Mouse (Mus musculus) limb, embryonic 15.5 days (tissue): ENCODE results near the gene Desi2. TPM values are rescaled to one million over a fixed set of nuclear protein-coding genes. Genes with fewer than 3 reads are reported as not detected.
"Not testable (repeated sequence)": the region's sequence is repeated elsewhere in the genome, so short reads cannot be mapped to it uniquely, and the experiment has no call there.

ENCODE experiments used
- ATAC-seq: fragments of 200-750 bp; cut with Nextera tagmentation; 2 replicates; pipeline ENCODE4 v1.8.0; 2017; ENCODE audit warnings: low read depth, moderate TSS enrichment; ENCODE audit not compliant: insufficient number of reproducible peaks, low FRiP score, low TSS enrichment
- H3K27ac ChIP-seq: fragments of 300-500 bp; sonication (generic); 2 replicates; pipeline ENCODE4 v1.5.1; 2015; ENCODE audit warnings: moderate library complexity, mild to moderate bottlenecking, inconsistent platforms
- H3K27me3 ChIP-seq: fragments of 300-500 bp; sonication (generic); 2 replicates; pipeline ENCODE4 v1.6.1; 2015; ENCODE audit warnings: inconsistent platforms
- H3K36me3 ChIP-seq: fragments of 300-500 bp; sonication (generic); 2 replicates; pipeline ENCODE4 v1.6.1; 2015; ENCODE audit warnings: inconsistent platforms
- H3K4me1 ChIP-seq: fragments of 300-500 bp; sonication (generic); 2 replicates; pipeline ENCODE4 v1.6.1; 2015; ENCODE audit warnings: inconsistent platforms
- H3K4me2 ChIP-seq: fragments of 300-500 bp; sonication (generic); 2 replicates; pipeline ENCODE4 v1.6.1; 2015; ENCODE audit warnings: mild to moderate bottlenecking, inconsistent platforms
- H3K4me3 ChIP-seq: fragments of 300-500 bp; sonication (generic); 2 replicates; pipeline ENCODE4 v1.5.1; 2015; ENCODE audit warnings: mild to moderate bottlenecking, inconsistent platforms
- H3K9ac ChIP-seq: fragments of 300-500 bp; sonication (generic); 2 replicates; pipeline ENCODE4 v1.6.1; 2015; ENCODE audit warnings: inconsistent platforms
- H3K9me3 ChIP-seq: fragments of 300-500 bp; sonication (generic); 2 replicates; pipeline ENCODE4 v1.6.1; 2016; ENCODE audit warnings: inconsistent platforms
- WGBS: fragments of 180-500 bp; shearing (Covaris S2); methylation state at CpG from one replicate; pipeline ENCODE4 v1.1.7; 2015; 5-methylcytosine and 5-hydroxymethylcytosine counted together
- polyA plus RNA-seq: library from polyadenylated mRNA; unstranded; fragments of >200 nt; fragmentation: Nextera tagmentation; extraction: Ambion mirVana; gene quantifications from 2 replicates; pipeline ENCODE4 v1.2.1, GENCODE M21; 2015

Desi2 gene
- polyA plus RNA-seq, 1 experiment from 2014 or later, result 26.2 TPM

GRCm38 (mm10) chr1:178219166-178220077 lies 32.2 kb downstream of the Desi2 start:
- Histone ChIP-seq H3K27me3 (no peaks in the 10 kb centered on the region), H3K4me3 (no peak overlapping the region), H3K4me2 (no peak overlapping the region), H3K9me3 (no peaks in the 10 kb centered on the region), H3K9ac (no peak overlapping the region), H3K4me1 (no peaks in the 10 kb centered on the region), H3K27ac (no peak overlapping the region), H3K36me3 (peaks cover 2% of the 10 kb centered on the region)
- no peak for ATAC-seq
- WGBS, result 70% methylated on average over 5 of the region's 5 CpGs

GRCm38 (mm10) chr1:178228888-178229287 lies 41.7 kb downstream of the Desi2 start:
- not testable (repeated sequence) for H3K4me1 ChIP-seq, H3K27me3 ChIP-seq, H3K4me2 ChIP-seq, ATAC-seq, H3K9ac ChIP-seq, H3K27ac ChIP-seq, H3K4me3 ChIP-seq
- 90% methylated on average over 4 of the region's 4 CpGs for WGBS
- Histone ChIP-seq H3K9me3 (peaks cover 21% of the 10 kb centered on the region), H3K36me3 (peaks cover 48% of the 10 kb centered on the region)

DNA sequence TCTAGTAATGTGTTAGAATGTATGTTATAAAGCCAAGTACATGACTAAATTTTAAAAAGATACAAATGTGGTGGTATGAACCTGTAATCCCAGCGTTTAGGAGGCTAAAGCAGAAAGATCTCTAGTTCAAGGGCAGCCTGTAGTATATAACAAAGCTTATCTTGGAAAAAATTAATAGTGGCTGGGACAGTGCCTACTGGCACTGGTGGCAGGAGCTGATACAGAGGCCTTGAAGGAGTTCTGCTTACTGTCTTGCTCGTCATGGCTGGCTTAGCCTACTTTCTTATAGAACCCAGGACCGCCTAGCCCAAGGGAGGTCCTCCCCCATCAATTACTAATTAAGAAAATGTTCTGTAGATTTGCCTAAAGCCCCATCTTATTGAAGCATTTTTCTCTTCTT lies 46.9 kb downstream of the Desi2 start:
- no peak for ATAC-seq
- Histone ChIP-seq H3K4me1 (no peaks in the 10 kb centered on the region), H3K4me3 (no peak overlapping the region), H3K9me3 (no peaks in the 10 kb centered on the region), H3K36me3 (peaks cover 3% of the 10 kb centered on the region; the same call in 1 of the 2 replicates), H3K27me3 (no peaks in the 10 kb centered on the region), H3K27ac (no peak overlapping the region), H3K9ac (no peak overlapping the region), H3K4me2 (no peak overlapping the region)
- WGBS, result 85% methylated on average over 3 of the region's 3 CpGs

GRCm38 (mm10) chr1:178235919-178236466 lies 48.8 kb downstream of the Desi2 start:
- WGBS, result 72% methylated on average over 2 of the region's 2 CpGs
- Histone ChIP-seq H3K27ac (no peak overlapping the region), H3K9ac (no peak overlapping the region), H3K4me2 (no peak overlapping the region), H3K4me1 (no peaks in the 10 kb centered on the region), H3K36me3 (no peaks in the 10 kb centered on the region), H3K9me3 (no peaks in the 10 kb centered on the region), H3K27me3 (no peaks in the 10 kb centered on the region), H3K4me3 (no peak overlapping the region)
- ATAC-seq, result no peak

DNA sequence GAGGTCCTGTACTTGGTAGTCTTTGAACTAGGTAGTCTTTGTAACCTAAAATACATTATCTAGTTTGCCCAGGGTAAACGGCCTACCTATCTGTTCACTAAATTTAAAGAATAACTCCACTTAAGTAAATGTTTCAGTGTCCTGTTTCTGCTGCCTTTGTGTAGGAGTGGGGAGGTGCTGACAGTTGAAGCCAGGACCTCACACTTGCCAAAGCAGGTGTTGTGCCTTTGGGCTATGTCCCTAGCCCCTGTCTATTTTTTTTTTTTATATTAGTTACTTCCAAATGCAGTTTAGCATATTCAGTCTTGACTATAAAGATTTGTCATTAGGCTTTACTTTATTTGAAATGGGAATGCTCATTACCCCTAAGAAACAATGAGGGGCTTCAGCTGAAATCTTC lies 51.5 kb downstream of the Desi2 start:
- H3K9me3 ChIP-seq, result no peaks in the 10 kb centered on the region
- H3K4me3 ChIP-seq, result no peak overlapping the region
- peaks cover 5% of the 10 kb centered on the region; the same call in 1 of the 2 replicates for H3K36me3 ChIP-seq
- no peak overlapping the region for H3K4me2 ChIP-seq
- H3K27me3 ChIP-seq, result no peaks in the 10 kb centered on the region
- H3K4me1 ChIP-seq, result no peaks in the 10 kb centered on the region
- no peak overlapping the region for H3K27ac ChIP-seq
- ATAC-seq, result no peak
- 78% methylated on average over 1 of the region's 1 CpGs for WGBS
- no peak overlapping the region for H3K9ac ChIP-seq

GRCm38 (mm10) chr1:178241884-178242508 lies 54.8 kb downstream of the Desi2 start:
- no peak for ATAC-seq
- H3K4me2 ChIP-seq, result no peak overlapping the region
- H3K36me3 ChIP-seq, result peaks cover 19% of the 10 kb centered on the region
- no peak overlapping the region for H3K9ac ChIP-seq
- no peak overlapping the region for H3K4me3 ChIP-seq
- H3K4me1 ChIP-seq, result no peaks in the 10 kb centered on the region
- no peak overlapping the region for H3K27ac ChIP-seq
- 98% methylated on average over 1 of the region's 1 CpGs for WGBS
- H3K27me3 ChIP-seq, result no peaks in the 10 kb centered on the region
- no peaks in the 10 kb centered on the region for H3K9me3 ChIP-seq

DNA sequence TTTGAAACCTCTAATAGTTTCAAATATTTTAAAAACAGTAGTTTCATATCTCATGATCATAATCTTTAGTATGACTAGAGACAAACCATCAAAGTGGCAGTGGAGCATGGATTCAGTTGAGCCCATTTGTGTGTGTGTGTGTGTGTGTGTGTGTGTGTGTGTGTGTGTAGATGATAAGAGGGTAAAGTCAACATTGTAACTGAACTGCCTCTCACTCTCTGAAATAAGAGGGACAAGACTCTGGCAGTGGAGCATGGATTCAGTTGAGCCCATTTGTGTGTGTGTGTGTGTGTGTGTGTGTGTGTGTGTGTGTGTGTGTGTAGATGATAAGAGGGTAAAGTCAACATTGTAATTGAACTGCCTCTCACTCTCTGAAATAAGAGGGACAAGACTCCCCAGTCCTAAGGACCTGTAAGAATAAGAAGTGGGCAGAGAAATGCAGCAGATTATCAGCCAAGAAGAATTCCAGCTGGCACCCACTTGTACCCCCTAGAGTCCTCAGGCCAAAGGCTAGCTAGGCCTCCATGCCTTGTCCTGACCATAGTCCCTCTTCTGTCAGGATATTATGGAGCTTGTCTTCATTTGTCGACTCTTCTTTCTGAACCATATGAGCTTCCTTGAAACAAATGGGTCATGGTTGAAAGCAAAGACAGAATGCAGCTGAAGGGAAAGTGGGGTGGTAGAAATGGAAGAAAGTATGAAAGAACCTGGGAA lies 61.0 kb downstream of the Desi2 start:
- no peak for ATAC-seq
- Histone ChIP-seq H3K27ac (no peak overlapping the region), H3K27me3 (no peaks in the 10 kb centered on the region), H3K4me1 (no peaks in the 10 kb centered on the region), H3K4me2 (no peak overlapping the region), H3K4me3 (no peak overlapping the region), H3K36me3 (peaks cover 42% of the 10 kb centered on the region), H3K9ac (no peak overlapping the region), H3K9me3 (no peaks in the 10 kb centered on the region)
- WGBS, result 97% methylated on average over 1 of the region's 1 CpGs

- Histone ChIP-seq H3K27ac (no peak overlapping the region), H3K27me3 (no peaks in the 10 kb centered on the region), H3K9ac (no peak overlapping the region), H3K4me2 (no peak overlapping the region), H3K4me1 (no peaks in the 10 kb centered on the region), H3K36me3 (peaks cover 29% of the 10 kb centered on the region), H3K4me3 (no peak overlapping the region), H3K9me3 (no peaks in the 10 kb centered on the region)
- ATAC-seq, result no peak
- 90% methylated on average over 4 of the region's 4 CpGs for WGBS
Observed at GRCm38 (mm10) chr1:178254598-178254997, 67.4 kb downstream of the Desi2 start.

GRCm38 (mm10) chr1:178256351-178256750 lies 69.1 kb downstream of the Desi2 start:
- Histone ChIP-seq H3K4me3 (no peak overlapping the region), H3K9ac (no peak overlapping the region), H3K27me3 (no peaks in the 10 kb centered on the region), H3K36me3 (0 out of 2 replicates have a peak, but pooled peaks cover 14% of the 10 kb centered on the region), H3K9me3 (no peaks in the 10 kb centered on the region), H3K4me2 (no peak overlapping the region), H3K27ac (no peak overlapping the region), H3K4me1 (no peaks in the 10 kb centered on the region)
- ATAC-seq, result no peak
- 88% methylated on average over 4 of the region's 4 CpGs for WGBS

- no peak overlapping the region for H3K9ac ChIP-seq
- 73% methylated on average over 2 of the region's 2 CpGs for WGBS
- ATAC-seq, result no peak
- H3K9me3 ChIP-seq, result no peaks in the 10 kb centered on the region
- no peak overlapping the region for H3K4me2 ChIP-seq
- no peak overlapping the region for H3K4me3 ChIP-seq
- no peak overlapping the region for H3K27ac ChIP-seq
- H3K4me1 ChIP-seq, result no peaks in the 10 kb centered on the region
- no peaks in the 10 kb centered on the region for H3K27me3 ChIP-seq
- 0 out of 2 replicates have a peak, but pooled peaks cover 7% of the 10 kb centered on the region for H3K36me3 ChIP-seq
Observed at GRCm38 (mm10) chr1:178258821-178259220, 71.6 kb downstream of the Desi2 start.

- WGBS, result 94% methylated on average over 3 of the region's 3 CpGs
- H3K4me2 ChIP-seq, H3K9ac ChIP-seq, H3K4me3 ChIP-seq, H3K9me3 ChIP-seq, H3K27me3 ChIP-seq, ATAC-seq, H3K4me1 ChIP-seq, H3K27ac ChIP-seq, H3K36me3 ChIP-seq: not testable (repeated sequence)
Observed at GRCm38 (mm10) chr1:178265381-178265780, 78.2 kb downstream of the Desi2 start.
